19 mouse cellular contexts compared by ENCODE assay signal in genomic region chr9:46122731-46123130, GRCm38 (mm10).
DNase-seq lines count a peak whose midpoint lies in the region; ATAC-seq and TF ChIP-seq lines count a peak whose summit lies in the region.
"Had no signal": no experiment of that assay in that cellular context is flagged by ENCODE, and none has a peak within 500 bp of the region (broad histone marks: within the 10 kb centered on the region; RNA-seq: fewer than 3 reads in every experiment).

No protein-coding gene starts in this region.

- TF ChIP-seq POLR2A in heart, adult 2 months (IDR thresholded peaks at IDR 0.05; ENCODE audit: insufficient read depth, low read depth, low read length) = no peak
- TF ChIP-seq POLR2A in lung, adult 2 months (IDR thresholded peaks at IDR 0.05; ENCODE audit: borderline replicate concordance, extremely low read depth, low read depth, low read length) = no peak
- TF ChIP-seq POLR2A in olfactory bulb, adult 2 months (IDR thresholded peaks at IDR 0.05; ENCODE audit: insufficient read depth, low read depth, low read length) = no peak

- H3K9me3 ChIP-seq in kidney, embryonic 16.5 days (ENCODE audit: low read length) = peaks cover 4% of the 10 kb centered on the region; the same call in 1 of the 2 replicates
- no peaks in the 10 kb centered on the region for H3K9me3 ChIP-seq in lung, embryonic 15.5 days
- H3K9me3 ChIP-seq in forebrain, embryonic 14.5 days (replicated peaks; ENCODE audit: control insufficient read depth, low read length) = no peaks in the 10 kb centered on the region

- no peak for DNase-seq in heart, adult 2 months
- no peak for DNase-seq in heart, adult 18-20 months
- no peak for DNase-seq in kidney, adult 11 months
- DNase-seq in lung, adult 2 months = no peak
- DNase-seq in forebrain, embryonic 14.5 days (ENCODE audit: low spot score) = no peak
- DNase-seq: adrenal gland, postnatal 36 days; B cell, adult 2 months; cerebellum, adult 9-11 months; embryo, embryonic 11 days; forebrain, postnatal 0 days; gastrocnemius, postnatal 25 days; liver, embryonic 13.5 days; midbrain, embryonic 14.5 days; right cerebral cortex, postnatal 14 days; thymus, adult 18-20 months had no signal

- H3K9ac ChIP-seq in heart, adult 2 months (ENCODE audit: low read depth, low read length) = no peak overlapping the region
- H3K9ac ChIP-seq in kidney, embryonic 16.5 days (replicated peaks; ENCODE audit: low read length) = no peak overlapping the region
- H3K9ac ChIP-seq in lung, embryonic 15.5 days = no peak overlapping the region
- no peak overlapping the region for H3K9ac ChIP-seq in forebrain, embryonic 14.5 days (ENCODE audit: low read length)
- H3K9ac ChIP-seq: forebrain, postnatal 0 days; liver, embryonic 13.5 days had no signal

- H3K27ac ChIP-seq in heart, adult 2 months = peak overlapping the region; percentile 10
- peak overlapping the region; percentile 61 for H3K27ac ChIP-seq in kidney, embryonic 16.5 days (ENCODE audit: low read length)
- peak overlapping the region; percentile 71 for H3K27ac ChIP-seq in lung, embryonic 15.5 days
- H3K27ac ChIP-seq in olfactory bulb, adult 2 months (ENCODE audit: insufficient read depth, low read depth, low read length) = peak overlapping the region; percentile 63; the same call in 1 of the 2 replicates
- no peak overlapping the region; the same call in 1 of the 2 replicates for H3K27ac ChIP-seq in forebrain, embryonic 14.5 days (ENCODE audit: low read depth, low read length)
- H3K27ac ChIP-seq: liver, embryonic 13.5 days had no signal

- no peaks in the 10 kb centered on the region; the same call in none of the 2 replicates for H3K36me3 ChIP-seq in heart, adult 2 months (ENCODE audit: control insufficient read depth, insufficient read depth, low read length)
- peaks cover 5% of the 10 kb centered on the region; the same call in 1 of the 2 replicates for H3K36me3 ChIP-seq in kidney, embryonic 16.5 days (ENCODE audit: insufficient read depth, low read length)
- H3K36me3 ChIP-seq in lung, embryonic 15.5 days = no peaks in the 10 kb centered on the region
- 0 out of 2 replicates have a peak, but pooled peaks cover 6% of the 10 kb centered on the region for H3K36me3 ChIP-seq in forebrain, embryonic 14.5 days (ENCODE audit: control insufficient read depth, insufficient read depth, low read length)

- H3K79me2 ChIP-seq in heart, adult 2 months (replicated peaks; ENCODE audit: control insufficient read depth, insufficient read depth, low read length) = no peaks in the 10 kb centered on the region

- no peak for TF ChIP-seq CTCF in heart, adult 2 months (IDR thresholded peaks at IDR 0.05)
- no peak for TF ChIP-seq CTCF in lung, adult 2 months (IDR thresholded peaks at IDR 0.05; ENCODE audit: insufficient read depth, low read length)
- TF ChIP-seq CTCF in olfactory bulb, adult 2 months (IDR thresholded peaks at IDR 0.05; ENCODE audit: insufficient read depth, low read depth, low read length) = no peak

- no peaks in the 10 kb centered on the region for H3K27me3 ChIP-seq in heart, adult 2 months (ENCODE audit: control insufficient read depth, insufficient read depth, low read length)
- H3K27me3 ChIP-seq in kidney, embryonic 16.5 days (ENCODE audit: insufficient read depth, low read length) = no peaks in the 10 kb centered on the region
- no peaks in the 10 kb centered on the region for H3K27me3 ChIP-seq in lung, embryonic 15.5 days
- no peaks in the 10 kb centered on the region for H3K27me3 ChIP-seq in forebrain, embryonic 14.5 days (replicated peaks; ENCODE audit: control insufficient read depth, insufficient read depth, low read length)
- H3K27me3 ChIP-seq: liver, embryonic 13.5 days; Patski had no signal

- intact Hi-C loops in heart, adult 2 months (cut with DNase I) = loop anchor here (5.0 kb wide), 1 partner anchor 65 kb away; no protein-coding TSS in a partner anchor

- 46% methylated on average over 9 of the region's 9 CpGs for WGBS in heart, adult 2 months
- 61% methylated on average over 9 of the region's 9 CpGs for WGBS in kidney, embryonic 16.5 days
- 62% methylated on average over 9 of the region's 9 CpGs for WGBS in lung, embryonic 15.5 days
- WGBS in lung, adult 2 months = 47% methylated on average over 9 of the region's 9 CpGs
- WGBS in olfactory bulb, adult 2 months = 65% methylated on average over 9 of the region's 9 CpGs
- 76% methylated on average over 9 of the region's 9 CpGs for WGBS in forebrain, embryonic 14.5 days

- H3K4me1 ChIP-seq in heart, adult 2 months (ENCODE audit: control insufficient read depth, insufficient read depth, low read length) = peaks cover 17% of the 10 kb centered on the region
- H3K4me1 ChIP-seq in kidney, embryonic 16.5 days (ENCODE audit: insufficient read depth, low read length) = peaks cover 36% of the 10 kb centered on the region
- peaks cover 41% of the 10 kb centered on the region for H3K4me1 ChIP-seq in lung, embryonic 15.5 days
- peaks cover 12% of the 10 kb centered on the region for H3K4me1 ChIP-seq in lung, adult 2 months (ENCODE audit: control insufficient read depth, insufficient read depth, low read length)
- peaks cover 22% of the 10 kb centered on the region for H3K4me1 ChIP-seq in olfactory bulb, adult 2 months (ENCODE audit: control insufficient read depth, insufficient read depth, low read length)
- H3K4me1 ChIP-seq in forebrain, embryonic 14.5 days (ENCODE audit: control insufficient read depth, insufficient read depth, low read length) = peaks cover 14% of the 10 kb centered on the region

- H3K4me3 ChIP-seq in heart, adult 2 months = no peak overlapping the region; the same call in 1 of the 2 replicates
- no peak overlapping the region for H3K4me3 ChIP-seq in kidney, embryonic 16.5 days (ENCODE audit: low read length)
- no peak overlapping the region for H3K4me3 ChIP-seq in lung, embryonic 15.5 days
- H3K4me3 ChIP-seq in lung, adult 2 months (replicated peaks; ENCODE audit: extremely low read depth, low read depth, low read length) = no peak overlapping the region
- H3K4me3 ChIP-seq in olfactory bulb, adult 2 months (ENCODE audit: insufficient read depth, low read depth, low read length) = no peak overlapping the region
- H3K4me3 ChIP-seq in forebrain, embryonic 14.5 days (ENCODE audit: low read depth, low read length) = no peak overlapping the region
- H3K4me3 ChIP-seq: liver, embryonic 13.5 days had no signal

- TF ChIP-seq EP300 in heart, adult 2 months (IDR thresholded peaks at IDR 0.05; ENCODE audit: insufficient read depth, low read depth, low read length) = no peak

- H3K4me2 ChIP-seq in kidney, embryonic 16.5 days (replicated peaks; ENCODE audit: low read depth, low read length) = no peak overlapping the region
- H3K4me2 ChIP-seq in lung, embryonic 15.5 days = no peak overlapping the region
- H3K4me2 ChIP-seq in forebrain, embryonic 14.5 days (ENCODE audit: low read length) = no peak overlapping the region
- H3K4me2 ChIP-seq: liver, embryonic 13.5 days had no signal

- no peak for ATAC-seq in kidney, embryonic 16.5 days (ENCODE audit: low FRiP score, low TSS enrichment)
- ATAC-seq in lung, embryonic 15.5 days (ENCODE audit: borderline replicate concordance, extremely low read depth, low FRiP score, low TSS enrichment) = no peak
- no peak for ATAC-seq in forebrain, embryonic 14.5 days
- ATAC-seq: forebrain, postnatal 0 days; Patski had no signal
